Mouse (Mus musculus): Measurements from ENCODE around the gene Tmem108.
A peak's percentile ranks its signal among the peaks of the same experiment; 100 is the strongest.

Tmem108 gene

DNA sequence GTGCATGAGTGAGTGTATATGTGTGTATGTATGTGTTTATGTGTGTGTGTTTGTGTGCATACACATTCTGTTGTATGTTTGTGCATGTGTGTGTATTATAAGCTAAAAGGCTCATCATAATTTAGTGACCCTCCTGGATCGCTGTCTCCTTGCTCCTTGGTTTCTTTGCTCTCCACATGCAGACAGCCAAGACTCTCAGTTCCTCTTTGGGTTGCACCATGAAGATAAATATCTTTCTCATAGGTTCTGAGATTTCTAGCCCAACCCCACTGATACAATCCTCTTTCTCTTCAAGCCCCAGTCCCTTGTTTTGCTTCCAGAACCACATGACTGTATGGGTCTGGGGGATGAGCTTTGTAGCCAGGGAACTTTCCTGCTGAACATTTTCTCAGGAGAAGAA is 302.3 kb downstream of the Tmem108 start:
- no peak for DNase-seq (ENCODE audit: low read depth, low spot score)

GRCm38 (mm10) chr9:103449651-103450050 is 312.0 kb downstream of the Tmem108 start:
- DNase-seq (ENCODE audit: low read depth, low spot score), result no peak

- DNase-seq (ENCODE audit: low read depth, low spot score), result no peak
These were observed 312.5 kb downstream of the Tmem108 start for GRCm38 (mm10) chr9:103449092-103449491.

GRCm38 (mm10) chr9:103444656-103445055 is 317.0 kb downstream of the Tmem108 start:
- no peak for DNase-seq (ENCODE audit: low read depth, low spot score)

DNA sequence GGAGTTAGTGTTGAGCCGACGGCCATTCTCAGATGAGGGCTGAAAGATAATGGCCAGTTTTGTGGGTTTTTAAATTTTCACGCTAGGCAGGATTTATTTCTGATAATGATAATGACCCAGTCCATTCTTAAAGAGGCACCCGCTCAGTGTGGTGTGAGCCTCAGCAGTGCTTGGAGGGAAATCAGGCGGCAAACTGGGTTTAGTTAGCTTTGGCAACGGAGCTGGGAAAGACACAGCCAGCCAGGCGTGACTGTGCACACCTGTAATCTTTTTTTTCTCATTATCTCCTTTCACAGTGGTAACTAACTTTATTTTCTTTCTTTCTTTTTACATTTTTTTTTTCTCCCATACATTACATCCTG is 317.8 kb downstream of the Tmem108 start:
- no peak for DNase-seq (ENCODE audit: low read depth, low spot score)

DNA sequence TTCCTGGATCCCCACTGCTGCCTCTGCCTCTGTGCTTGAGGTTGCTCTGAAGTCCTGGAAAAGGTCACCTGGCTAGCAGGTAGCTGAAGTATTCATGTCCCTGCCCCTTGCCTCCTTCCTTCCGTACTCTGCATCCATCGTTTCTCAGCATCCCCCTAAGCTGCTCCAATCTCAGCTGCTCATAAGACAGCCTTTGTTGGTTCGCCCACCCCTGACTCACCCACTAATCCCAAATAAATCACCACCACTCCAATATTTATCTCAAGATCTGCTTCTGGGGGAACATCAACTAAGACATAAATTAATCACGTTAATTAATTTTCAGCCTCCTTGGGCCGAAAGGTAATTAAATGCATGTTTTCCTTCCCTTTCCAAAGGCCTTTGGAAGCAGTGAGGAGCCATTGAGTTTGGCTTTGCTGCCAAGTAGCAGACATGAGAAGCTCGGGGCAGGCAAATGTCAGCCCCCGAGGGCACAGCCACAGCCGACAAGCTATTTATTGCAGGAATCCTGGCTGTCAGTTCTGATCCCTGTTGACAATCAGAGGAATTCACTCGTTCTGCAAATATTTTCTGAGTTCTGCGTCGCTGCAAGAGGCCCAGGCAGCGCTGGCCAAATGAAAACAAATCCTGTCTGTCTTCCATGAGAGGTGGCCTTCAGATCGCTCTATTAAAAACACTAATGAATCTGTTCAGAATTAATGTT is 318.4 kb downstream of the Tmem108 start:
- peak; percentile 30 for DNase-seq (ENCODE audit: low read depth, low spot score)

DNA sequence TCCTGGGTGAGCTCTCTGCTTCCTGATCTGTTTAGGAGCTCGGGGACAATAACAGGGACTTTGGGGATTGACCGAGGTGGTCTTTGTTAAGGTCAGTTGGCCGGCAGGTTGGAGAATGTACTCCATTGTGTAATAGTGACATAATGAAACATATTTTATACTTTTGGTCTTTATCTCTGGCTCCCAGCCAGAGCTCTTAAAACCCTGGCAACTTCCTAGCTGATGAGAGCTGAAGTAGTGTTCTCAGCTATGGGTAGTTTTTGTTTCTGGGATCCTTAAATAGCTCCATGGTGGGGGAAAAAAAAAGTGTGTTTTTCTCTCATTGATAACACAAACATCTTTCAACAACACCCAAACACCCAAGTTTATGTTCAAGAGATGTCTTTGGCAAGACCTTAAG is 321.0 kb downstream of the Tmem108 start:
- no peak for DNase-seq (ENCODE audit: low read depth, low spot score)

GRCm38 (mm10) chr9:103437104-103437503 is 324.5 kb downstream of the Tmem108 start:
- no peak for DNase-seq (ENCODE audit: low read depth, low spot score)

DNA sequence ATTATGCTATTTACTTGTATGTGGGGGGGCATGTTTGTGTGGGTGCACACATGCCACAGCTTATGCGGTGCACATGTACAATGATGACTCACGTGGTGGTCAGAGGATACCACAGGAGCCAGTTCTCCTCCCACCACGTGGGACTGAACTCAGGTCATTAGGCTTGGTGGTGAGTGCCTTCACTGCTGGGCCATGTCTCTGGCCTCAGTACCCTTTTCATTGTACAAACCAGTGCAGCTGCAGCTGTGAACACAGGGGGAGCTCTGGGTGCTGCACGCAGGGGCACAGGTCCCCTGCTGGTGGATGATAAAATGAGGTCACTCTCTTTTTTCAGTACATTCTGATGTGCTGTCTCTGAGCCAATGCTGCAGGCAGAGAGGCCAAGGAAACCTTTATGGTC is 327.5 kb downstream of the Tmem108 start:
- peak; percentile 33 for DNase-seq (ENCODE audit: low read depth, low spot score)

Data from forelimb bud, embryonic 11.5 days (tissue).